Mouse (Mus musculus): ENCODE measurements at regions not wholly inside any gene's neighbourhood (a gene's known extent, or its start where the extent isn't known, plus 50 kb on each side); places are given as distances from the start of the nearest gene placed in this dataset.

DNA sequence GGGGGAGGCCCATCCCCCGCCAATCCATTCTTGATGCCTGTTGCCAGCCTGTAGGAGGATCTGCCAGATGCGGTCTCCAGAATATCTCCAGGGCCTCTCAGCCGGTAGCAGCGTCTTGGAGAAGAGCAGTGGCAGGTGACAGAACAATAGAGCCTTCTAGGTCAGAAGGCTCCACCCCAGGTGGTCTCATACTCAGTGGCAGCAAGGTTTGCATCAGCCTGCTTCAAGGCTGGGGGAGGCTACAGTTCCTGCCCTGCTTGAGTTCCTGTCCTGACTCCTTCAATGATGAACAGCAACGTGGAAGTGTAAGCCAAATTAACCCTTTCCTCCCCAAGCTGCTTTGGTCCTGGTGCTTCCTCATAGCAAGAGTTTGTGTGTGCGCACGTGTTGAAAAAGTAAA lies 213.8 kb downstream of the Rpap3 start:
- TF ChIP-seq POLR2A (IDR thresholded peaks at IDR 0.05; ENCODE audit: insufficient read depth, low read depth, low read length): no peak
- TF ChIP-seq CTCF (IDR thresholded peaks at IDR 0.05; ENCODE audit: insufficient read depth, low read depth, low read length): no peak
